Mouse (Mus musculus): ENCODE results near the gene Tspan13. TPM values are rescaled to one million over a fixed set of nuclear protein-coding genes. Genes with fewer than 3 reads are reported as not detected.
A peak's percentile ranks its signal among the peaks of the same experiment; 100 is the strongest.

The Tspan13 gene
- total RNA-seq, 2 experiments from 2014 or later: 17.0 to 28.4 TPM

DNA sequence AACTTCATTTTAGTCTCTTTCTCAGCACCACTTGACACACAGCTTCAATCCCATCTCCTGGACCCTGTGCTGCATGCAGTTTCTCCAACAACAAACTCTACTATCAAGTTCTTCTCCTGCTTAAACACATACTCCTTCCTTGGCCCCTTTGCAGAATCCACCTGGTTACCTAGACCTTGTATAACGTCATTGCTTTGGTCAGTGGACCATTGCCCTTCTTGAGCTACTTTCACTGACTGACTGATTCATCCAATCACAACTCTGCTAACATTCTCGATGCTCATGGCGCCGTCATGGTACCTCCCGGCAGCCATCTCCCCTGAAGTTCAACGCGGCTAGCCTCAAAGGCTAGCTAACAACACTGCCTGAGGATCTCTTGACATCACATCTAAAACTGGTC is 6.2 kb downstream of the Tspan13 start:
- ATAC-seq (replicated peaks; ENCODE audit: low FRiP score, poor library complexity, severe bottlenecking): no peak

- ATAC-seq (replicated peaks; ENCODE audit: low FRiP score, poor library complexity, severe bottlenecking): no peak
These were observed 6.8 kb downstream of the Tspan13 start for GRCm38 (mm10) chr12:36035501-36035900.

GRCm38 (mm10) chr12:36032419-36032818 is 9.9 kb downstream of the Tspan13 start:
- ATAC-seq (replicated peaks; ENCODE audit: low FRiP score, poor library complexity, severe bottlenecking): no peak

DNA sequence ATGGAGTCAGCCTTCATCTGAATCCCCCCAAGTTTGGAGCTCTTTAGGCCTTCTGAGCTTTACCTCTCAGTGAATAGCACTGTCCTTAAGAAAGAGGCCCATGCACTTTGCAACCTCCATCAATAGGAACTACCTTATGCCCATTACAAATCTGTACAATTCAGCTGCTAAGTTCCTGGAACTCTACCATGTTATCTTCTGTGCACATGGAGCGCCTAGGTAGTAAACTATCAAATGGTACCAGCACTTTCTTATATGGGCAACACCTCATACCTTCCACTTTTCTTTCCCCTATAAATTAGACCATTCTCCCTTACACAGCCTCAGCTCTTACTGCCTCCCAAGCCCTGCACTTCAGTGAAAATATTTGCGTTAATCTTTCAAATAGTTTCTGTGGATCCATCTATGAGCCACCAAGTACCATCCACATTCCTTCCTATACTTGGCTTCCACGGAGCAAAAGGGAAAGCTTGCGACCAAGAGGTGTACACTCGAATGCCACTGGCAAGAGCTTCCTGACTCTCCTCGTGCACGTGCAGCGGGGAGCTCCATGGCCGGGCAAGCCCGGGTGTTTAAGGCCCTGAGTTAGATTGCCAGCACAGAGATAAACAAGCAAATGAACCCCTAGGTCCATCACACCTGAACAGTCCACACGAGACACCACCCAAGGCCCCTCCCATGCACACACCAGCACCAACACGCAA is 11.5 kb downstream of the Tspan13 start:
- ATAC-seq (replicated peaks; ENCODE audit: low FRiP score, poor library complexity, severe bottlenecking): 0 out of 2 replicates have a peak, but pooled peaks have one; percentile 35

- ATAC-seq (replicated peaks; ENCODE audit: low FRiP score, poor library complexity, severe bottlenecking): no peak
These were observed 12.6 kb downstream of the Tspan13 start for GRCm38 (mm10) chr12:36029687-36030086.

DNA sequence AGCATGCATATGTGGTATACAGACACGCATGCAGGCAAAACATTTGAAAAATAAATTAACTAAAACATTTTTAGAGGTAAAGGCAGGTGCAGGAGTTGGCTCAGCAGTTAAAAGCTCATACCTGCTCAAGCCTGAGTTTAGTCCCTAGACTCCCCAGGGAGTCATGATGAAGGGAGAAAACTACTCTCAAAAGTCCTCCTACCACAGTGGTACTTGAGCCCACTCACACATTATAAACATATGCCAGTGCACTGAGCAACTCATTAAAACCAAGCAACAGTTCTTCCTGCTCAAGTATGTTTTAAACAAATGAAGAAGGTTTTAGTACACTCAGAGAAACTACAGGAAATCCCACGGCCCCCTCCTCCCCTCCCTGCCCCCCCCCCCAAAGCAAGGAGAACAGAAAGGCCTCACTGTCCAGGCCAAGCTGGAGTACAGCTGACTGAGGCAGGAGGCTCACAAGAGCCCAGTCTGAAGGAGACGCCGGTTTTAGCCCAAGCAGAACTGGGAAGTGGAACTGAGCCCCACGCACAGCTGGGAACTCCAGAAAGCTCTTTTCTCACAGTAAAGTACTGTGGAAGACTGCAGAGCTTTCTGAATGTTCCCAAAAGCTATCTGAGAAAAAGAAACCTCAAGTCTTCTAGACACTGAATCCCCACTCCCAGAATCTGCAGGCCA is 13.2 kb downstream of the Tspan13 start:
- ATAC-seq (replicated peaks; ENCODE audit: low FRiP score, poor library complexity, severe bottlenecking): no peak

DNA sequence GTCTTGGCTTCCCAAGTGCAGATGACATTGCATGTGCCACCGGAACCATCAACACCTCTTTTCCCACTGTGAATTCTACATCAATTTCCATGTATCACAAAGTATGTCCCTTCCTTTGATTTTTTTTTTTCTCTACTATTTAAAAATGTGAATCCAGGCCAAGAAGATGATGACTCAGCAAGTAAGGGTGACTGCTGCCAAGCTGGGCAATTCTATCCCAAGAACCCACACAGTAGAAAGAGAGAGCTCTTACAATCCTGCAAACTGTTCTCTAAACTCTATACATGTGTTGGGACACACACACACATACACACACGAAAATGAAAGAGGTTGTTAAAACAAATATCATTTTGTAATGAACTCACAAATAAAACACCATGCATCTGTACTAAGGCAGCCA is 15.1 kb downstream of the Tspan13 start:
- ATAC-seq (replicated peaks; ENCODE audit: low FRiP score, poor library complexity, severe bottlenecking): no peak

DNA sequence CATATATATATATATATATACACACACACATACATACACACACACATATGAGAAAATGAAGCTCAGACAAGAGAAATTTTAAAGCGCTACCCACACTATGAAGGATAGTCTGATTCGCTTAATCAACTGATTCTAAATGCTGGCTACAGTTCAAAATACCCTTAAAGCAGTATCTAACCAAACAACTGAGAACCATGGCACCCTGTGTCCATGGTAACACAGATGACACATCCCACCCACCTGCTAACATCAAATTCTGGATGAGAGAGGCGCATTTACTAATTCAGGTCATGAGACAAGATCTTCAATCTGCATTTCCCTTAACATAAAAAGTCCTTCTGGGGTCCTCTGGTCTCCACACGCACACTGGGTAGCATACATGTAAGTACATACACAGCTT is 16.2 kb downstream of the Tspan13 start:
- ATAC-seq (replicated peaks; ENCODE audit: low FRiP score, poor library complexity, severe bottlenecking): no peak

DNA sequence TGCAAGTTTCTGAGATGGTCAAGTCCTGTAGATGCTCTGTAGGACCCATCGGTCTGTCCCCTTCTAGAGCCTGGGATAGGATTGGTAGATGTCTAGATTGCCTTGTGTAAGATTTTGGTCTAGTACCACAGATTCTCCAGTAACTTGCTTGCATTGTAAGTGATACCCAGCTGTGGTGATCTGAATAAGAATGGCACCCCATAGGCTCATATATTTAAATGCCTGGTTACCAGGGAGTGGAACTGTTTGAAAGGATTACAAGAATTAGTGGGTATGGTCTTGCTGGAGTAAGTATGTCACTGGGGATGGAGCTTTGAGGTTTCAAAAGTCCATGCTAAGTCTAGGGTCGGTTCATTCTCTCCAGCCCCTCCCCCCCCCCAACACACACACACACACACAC is 21.6 kb downstream of the Tspan13 start:
- no peak for ATAC-seq (replicated peaks; ENCODE audit: low FRiP score, poor library complexity, severe bottlenecking)

DNA sequence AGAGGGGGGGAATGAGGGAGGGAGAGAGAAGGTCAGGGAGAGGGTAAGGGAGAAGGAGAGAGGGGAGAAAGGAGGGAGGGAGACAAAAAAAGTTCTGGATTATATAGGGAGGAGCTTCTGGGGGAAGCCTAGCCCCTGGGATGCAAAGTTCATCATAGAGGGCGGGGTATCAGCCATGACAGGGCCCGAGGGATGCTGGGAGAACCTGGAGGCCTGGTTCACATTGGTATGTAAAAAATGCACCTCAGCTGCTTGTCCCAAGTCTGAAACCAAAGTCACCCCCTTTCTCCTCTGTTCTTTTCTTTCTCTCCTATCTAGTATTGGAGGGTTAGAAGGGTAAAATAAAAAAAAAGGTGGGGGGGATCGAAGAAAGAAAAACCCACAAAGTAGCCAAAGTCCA is 22.2 kb downstream of the Tspan13 start:
- ATAC-seq (replicated peaks; ENCODE audit: low FRiP score, poor library complexity, severe bottlenecking): no peak

DNA sequence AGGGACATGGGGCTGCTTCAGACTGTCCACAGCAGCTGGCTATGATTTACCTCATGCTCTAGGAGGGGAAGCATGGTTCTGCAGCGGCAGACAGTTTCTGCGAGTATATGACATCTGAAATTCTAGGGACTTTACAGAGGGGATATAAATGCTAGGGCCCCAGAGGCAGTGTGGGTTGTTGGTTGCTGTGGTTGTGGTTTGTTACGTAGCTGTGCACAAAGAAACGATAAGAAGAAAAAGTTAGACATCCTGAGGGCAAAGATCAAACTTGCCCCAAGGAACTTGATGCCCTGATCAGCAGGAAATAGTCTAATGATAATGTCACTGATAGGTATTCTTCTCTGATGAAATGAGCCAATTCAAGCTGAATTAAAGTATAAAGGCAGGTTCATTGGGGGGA is 22.7 kb downstream of the Tspan13 start:
- ATAC-seq (replicated peaks; ENCODE audit: low FRiP score, poor library complexity, severe bottlenecking): no peak

DNA sequence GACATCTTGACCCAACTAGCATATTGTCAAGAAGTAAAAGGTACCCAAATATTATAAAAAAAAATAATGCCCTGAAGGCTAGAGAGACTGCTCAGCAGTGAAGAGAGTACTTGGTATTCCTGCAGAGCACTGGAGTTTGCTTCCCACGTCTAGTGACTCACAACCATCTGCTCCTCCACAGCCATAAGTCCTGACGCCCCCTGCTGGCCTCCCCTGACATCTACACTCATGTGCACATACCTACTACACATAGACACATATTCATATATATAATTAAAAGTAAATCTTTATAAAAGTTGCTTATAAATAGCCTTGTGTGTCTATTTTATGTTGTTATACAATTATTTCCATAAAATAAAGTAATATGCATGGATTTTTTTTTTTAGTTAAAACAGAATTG is 24.5 kb downstream of the Tspan13 start:
- no peak for ATAC-seq (replicated peaks; ENCODE audit: low FRiP score, poor library complexity, severe bottlenecking)

DNA sequence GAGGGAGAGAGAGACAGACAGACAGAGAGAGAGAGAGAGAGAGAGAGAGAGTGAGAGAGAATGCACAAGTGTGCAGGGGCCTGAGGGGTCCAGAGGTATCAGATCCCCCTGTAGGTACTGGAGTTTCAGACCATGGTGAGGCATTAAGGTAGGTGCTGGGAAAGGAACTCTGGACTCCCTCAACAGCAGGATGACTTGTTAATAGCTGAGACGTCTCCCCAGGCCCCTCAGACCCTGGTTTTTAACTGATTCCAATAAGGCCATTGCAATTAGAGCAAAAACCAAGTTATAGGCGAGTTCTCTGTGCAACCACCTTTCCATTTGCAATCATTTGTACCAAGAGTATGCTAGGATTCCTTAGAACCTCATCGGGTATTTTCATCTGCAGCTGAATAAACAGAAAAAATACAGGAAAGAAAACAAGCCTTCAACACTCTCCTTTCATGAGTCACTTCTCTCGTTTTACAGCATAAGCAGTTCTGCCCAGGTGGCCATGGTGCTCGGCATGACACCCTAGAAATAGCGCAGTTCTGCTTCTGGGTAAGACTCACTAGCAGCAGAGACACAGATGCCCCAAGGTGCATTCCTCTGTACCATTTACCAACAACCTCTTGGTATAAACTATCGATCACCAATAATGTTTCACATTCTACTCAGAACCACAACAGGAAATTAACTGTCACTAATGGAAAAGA is 28.9 kb downstream of the Tspan13 start:
- ATAC-seq (replicated peaks; ENCODE audit: low FRiP score, poor library complexity, severe bottlenecking): no peak

DNA sequence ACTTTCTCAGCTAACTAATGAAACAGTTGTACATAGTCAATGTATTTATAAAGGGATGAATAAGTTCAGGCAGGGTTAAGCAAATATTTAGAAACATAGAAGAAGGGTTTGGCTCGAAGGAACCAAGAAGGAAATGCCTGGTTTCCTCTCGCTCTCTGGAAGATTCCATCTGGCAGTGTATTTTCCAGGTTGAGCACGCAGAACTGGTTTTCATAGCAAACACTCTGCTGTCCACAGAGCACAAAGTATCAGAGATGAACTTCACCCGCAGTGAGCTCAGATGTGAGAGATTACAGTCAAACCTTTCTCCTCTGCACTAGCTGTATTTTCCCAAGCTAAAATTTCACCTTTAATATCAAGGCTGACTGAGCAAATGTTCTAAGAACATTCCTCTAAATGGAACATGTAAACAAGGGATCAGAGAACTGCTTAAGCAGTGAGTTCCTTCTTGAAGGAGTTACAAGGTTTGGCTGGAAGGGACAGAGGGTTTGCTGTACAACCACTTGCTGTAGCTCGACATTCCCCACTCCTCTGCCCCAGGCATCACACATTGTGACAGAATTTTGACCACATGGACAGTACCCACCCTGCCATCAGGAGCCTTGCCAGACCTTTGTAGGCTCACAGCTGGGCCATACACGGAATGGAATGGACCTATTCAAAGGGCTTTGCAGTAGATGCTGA is 33.8 kb downstream of the Tspan13 start:
- no peak for ATAC-seq (replicated peaks; ENCODE audit: low FRiP score, poor library complexity, severe bottlenecking)

DNA sequence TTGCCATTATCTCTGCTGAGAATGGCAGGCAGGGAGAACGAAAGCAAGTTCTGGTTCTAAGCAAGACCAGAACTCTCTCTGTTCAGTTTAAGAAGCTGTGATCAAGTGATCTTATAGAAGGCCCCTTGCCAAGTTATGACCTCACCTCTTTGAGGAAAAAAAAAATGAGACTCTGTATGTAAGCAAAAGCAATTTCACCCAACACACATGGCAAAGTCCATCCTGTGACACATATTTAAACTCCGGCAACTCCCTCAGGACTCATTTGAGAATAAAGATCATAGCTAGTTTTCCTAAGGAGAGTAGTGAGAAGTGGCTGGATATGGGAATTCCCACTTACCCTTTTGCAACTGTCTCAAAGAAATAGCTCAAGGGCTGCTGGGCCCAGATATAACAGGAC is 34.7 kb downstream of the Tspan13 start:
- no peak for ATAC-seq (replicated peaks; ENCODE audit: low FRiP score, poor library complexity, severe bottlenecking)

- no peak for ATAC-seq (replicated peaks; ENCODE audit: low FRiP score, poor library complexity, severe bottlenecking)
These were observed 37.6 kb downstream of the Tspan13 start for GRCm38 (mm10) chr12:36004714-36005113.

DNA sequence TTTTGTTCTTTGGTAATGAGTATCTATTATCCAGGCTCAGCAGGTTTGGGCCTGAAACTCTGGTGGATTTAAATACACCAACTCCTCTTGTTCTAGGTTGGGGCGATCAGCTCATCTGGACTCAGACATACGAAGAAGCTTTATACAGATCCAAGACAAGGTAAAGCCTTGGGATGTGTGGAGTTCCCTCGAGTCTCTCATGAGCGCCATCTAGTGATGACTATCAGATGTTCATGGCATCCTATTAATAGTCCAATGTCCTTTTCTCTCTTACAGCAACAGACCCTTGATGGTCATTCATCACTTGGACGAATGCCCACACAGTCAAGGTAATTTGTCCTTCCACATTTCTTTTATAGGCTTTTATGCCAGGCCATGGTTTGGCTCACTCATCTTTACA is 46.5 kb downstream of the Tspan13 start:
- ATAC-seq (replicated peaks; ENCODE audit: low FRiP score, poor library complexity, severe bottlenecking): peak; percentile 57

DNA sequence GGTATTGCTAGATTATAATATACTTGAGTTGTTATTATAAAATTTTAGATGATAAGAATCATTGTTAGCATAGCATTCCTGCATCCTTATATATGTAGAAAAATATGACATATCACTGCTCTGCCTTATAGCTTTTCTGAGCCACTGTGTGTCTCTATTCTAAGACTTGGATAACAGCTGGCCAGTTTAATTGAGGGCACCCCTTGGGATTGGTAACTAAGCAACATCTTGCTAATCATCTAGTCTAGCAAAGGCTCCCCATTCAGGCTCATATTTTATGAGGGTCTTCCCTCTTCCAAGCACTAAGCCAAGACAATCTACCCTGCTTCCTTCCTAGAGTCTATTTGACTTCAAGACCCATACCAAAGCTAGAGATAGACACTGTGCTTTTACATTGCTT is 48.2 kb downstream of the Tspan13 start:
- no peak for ATAC-seq (replicated peaks; ENCODE audit: low FRiP score, poor library complexity, severe bottlenecking)

- no peak for ATAC-seq (replicated peaks; ENCODE audit: low FRiP score, poor library complexity, severe bottlenecking)
These were observed 48.7 kb downstream of the Tspan13 start for GRCm38 (mm10) chr12:35993583-35993982.

DNA sequence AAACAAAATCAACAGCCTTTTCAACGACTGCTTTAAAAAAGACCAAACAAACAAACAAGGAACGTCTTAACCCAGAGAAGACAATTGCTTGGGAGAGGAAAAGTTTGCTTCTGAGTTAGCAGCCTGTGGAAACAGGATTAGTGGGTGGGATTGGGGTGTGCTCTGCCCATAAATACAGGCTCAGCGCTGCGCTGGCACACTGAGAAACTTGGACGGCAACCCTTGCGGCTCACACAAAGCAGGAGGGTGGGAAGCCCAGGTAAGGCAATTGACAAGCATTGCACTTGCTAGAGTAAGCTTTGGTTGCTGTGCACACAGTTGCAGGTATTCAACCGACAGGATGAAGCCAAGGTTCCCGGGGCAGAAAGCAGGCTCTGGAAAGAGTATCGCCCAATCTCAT is 49.6 kb downstream of the Tspan13 start, which contains the start of gene Agr2:
Gene Agr2, plus strand, starts transcription at position 197 of the 400 bp plus-strand sequence.
- no peak for ATAC-seq (replicated peaks; ENCODE audit: low FRiP score, poor library complexity, severe bottlenecking)

All from erythroblast, adult 5-6 weeks (primary cell).